Mouse (Mus musculus): ENCODE measurements at regions not wholly inside any gene's neighbourhood (a gene's known extent, or its start where the extent isn't known, plus 50 kb on each side); places are given as distances from the start of the nearest gene placed in this dataset.

GRCm38 (mm10) chr1:61300491-61300890 is 322.8 kb downstream of the Icos start:
- 0 out of 2 replicates have a peak, but pooled peaks have one; percentile 21 for ATAC-seq
- no peak for DNase-seq
- no peak overlapping the region for H3K4me3 ChIP-seq (ENCODE audit: low read depth, low read length)
- 67% methylated on average over 4 of the region's 4 CpGs for WGBS (ENCODE audit: insufficient replicate concordance)
- no peak overlapping the region for H3K27ac ChIP-seq (ENCODE audit: low read depth)
- H3K27me3 ChIP-seq (ENCODE audit: insufficient read depth, low read length) = no peaks in the 10 kb centered on the region
- TF ChIP-seq CTCF (IDR thresholded peaks at IDR 0.05; ENCODE audit: low read depth) (no peak), EP300 (IDR thresholded peaks at IDR 0.05; ENCODE audit: low read depth) (no peak)
- H3K36me3 ChIP-seq (replicated peaks; ENCODE audit: insufficient read depth, low read length) = no peaks in the 10 kb centered on the region
- no peaks in the 10 kb centered on the region for H3K9me3 ChIP-seq (ENCODE audit: low read length)
- no peak overlapping the region for H3K4me2 ChIP-seq (ENCODE audit: low read depth, low read length)
- no peak overlapping the region for H3K9ac ChIP-seq (replicated peaks)
- H3K4me1 ChIP-seq (ENCODE audit: insufficient read depth) = no peaks in the 10 kb centered on the region

DNA sequence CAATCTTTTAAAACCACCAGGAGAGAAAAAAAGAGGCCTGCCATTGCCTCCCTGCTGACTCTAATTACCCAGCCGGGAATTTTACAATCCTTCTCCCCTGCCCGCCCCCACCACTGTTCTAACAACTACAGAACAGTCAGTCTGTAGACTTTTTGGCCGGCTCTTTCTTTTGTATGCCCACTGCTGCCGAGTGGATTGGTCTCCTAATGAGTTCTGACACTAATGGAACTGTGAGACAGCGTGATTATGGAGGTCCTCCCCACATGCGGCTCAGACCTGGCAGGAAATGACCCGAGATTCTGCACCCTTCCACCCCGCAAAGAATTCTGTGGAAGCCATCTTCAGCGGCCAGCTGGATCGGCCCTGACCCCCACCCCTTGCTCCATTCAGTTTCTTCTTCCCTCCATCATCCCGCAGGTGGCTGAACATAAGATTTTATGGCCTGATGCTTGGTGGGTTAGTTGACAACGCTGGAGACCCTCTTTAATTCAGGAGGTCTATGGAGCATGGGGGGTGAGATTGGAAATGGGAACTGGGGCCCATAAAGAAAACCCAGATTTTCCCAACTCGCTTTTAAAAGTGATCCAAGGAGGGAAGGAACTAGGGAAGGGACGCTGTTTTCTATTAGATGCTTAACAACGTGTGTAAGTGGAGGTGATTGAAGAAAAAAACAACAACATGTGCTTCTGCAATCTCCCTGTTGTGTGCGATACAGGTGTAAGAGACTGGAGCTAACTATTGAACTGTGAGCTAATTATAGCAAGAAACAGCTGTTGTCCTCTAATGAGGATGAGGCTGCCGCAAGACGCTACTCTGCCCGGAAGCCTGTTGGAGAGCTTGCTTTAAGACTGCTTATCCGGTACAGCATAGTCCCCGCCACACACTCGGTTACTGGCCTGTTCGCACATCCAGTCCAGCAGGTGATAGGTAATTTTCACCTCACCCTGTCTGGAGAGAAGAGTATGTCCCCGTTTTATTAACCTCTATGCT is 323.6 kb downstream of the Icos start:
- DNase-seq (no peak), ATAC-seq (no peak)
- H3K4me1 ChIP-seq (ENCODE audit: insufficient read depth) = no peaks in the 10 kb centered on the region
- H3K27ac ChIP-seq (ENCODE audit: low read depth) = no peak overlapping the region
- H3K9ac ChIP-seq (replicated peaks) = no peak overlapping the region
- WGBS (ENCODE audit: insufficient replicate concordance) = 57% methylated on average over 24 of the region's 24 CpGs
- TF ChIP-seq EP300 (IDR thresholded peaks at IDR 0.05; ENCODE audit: low read depth) (no peak), CTCF (IDR thresholded peaks at IDR 0.05; ENCODE audit: low read depth) (no peak)
- no peaks in the 10 kb centered on the region for H3K9me3 ChIP-seq (ENCODE audit: low read length)
- no peaks in the 10 kb centered on the region for H3K27me3 ChIP-seq (ENCODE audit: insufficient read depth, low read length)
- H3K4me2 ChIP-seq (ENCODE audit: low read depth, low read length) = no peak overlapping the region
- H3K36me3 ChIP-seq (replicated peaks; ENCODE audit: insufficient read depth, low read length) = no peaks in the 10 kb centered on the region
- H3K4me3 ChIP-seq (ENCODE audit: low read depth, low read length) = no peak overlapping the region

GRCm38 (mm10) chr1:61302570-61303071 is 324.9 kb downstream of the Icos start:
- no peaks in the 10 kb centered on the region for H3K27me3 ChIP-seq (ENCODE audit: insufficient read depth, low read length)
- ATAC-seq (no peak), DNase-seq (no peak)
- WGBS (ENCODE audit: insufficient replicate concordance) = 88% methylated on average over 8 of the region's 8 CpGs
- no peak overlapping the region for H3K27ac ChIP-seq (ENCODE audit: low read depth)
- H3K4me2 ChIP-seq (ENCODE audit: low read depth, low read length) = no peak overlapping the region
- no peak overlapping the region for H3K9ac ChIP-seq (replicated peaks)
- no peaks in the 10 kb centered on the region for H3K36me3 ChIP-seq (replicated peaks; ENCODE audit: insufficient read depth, low read length)
- no peak for TF ChIP-seq EP300 (IDR thresholded peaks at IDR 0.05; ENCODE audit: low read depth)
- no peak for TF ChIP-seq CTCF (IDR thresholded peaks at IDR 0.05; ENCODE audit: low read depth)
- no peaks in the 10 kb centered on the region for H3K4me1 ChIP-seq (ENCODE audit: insufficient read depth)
- no peaks in the 10 kb centered on the region for H3K9me3 ChIP-seq (ENCODE audit: low read length)
- no peak overlapping the region for H3K4me3 ChIP-seq (ENCODE audit: low read depth, low read length)

GRCm38 (mm10) chr1:61306296-61306695 is 328.6 kb downstream of the Icos start:
- no peak for TF ChIP-seq EP300 (IDR thresholded peaks at IDR 0.05; ENCODE audit: low read depth)
- TF ChIP-seq CTCF (IDR thresholded peaks at IDR 0.05; ENCODE audit: low read depth) = no peak
- H3K4me3 ChIP-seq (ENCODE audit: low read depth, low read length) = no peak overlapping the region
- H3K4me1 ChIP-seq (ENCODE audit: insufficient read depth) = no peaks in the 10 kb centered on the region
- H3K4me2 ChIP-seq (ENCODE audit: low read depth, low read length) = no peak overlapping the region
- WGBS (ENCODE audit: insufficient replicate concordance) = 75% methylated on average over 8 of the region's 8 CpGs
- no peak overlapping the region for H3K9ac ChIP-seq (replicated peaks)
- no peaks in the 10 kb centered on the region for H3K9me3 ChIP-seq (ENCODE audit: low read length)
- no peaks in the 10 kb centered on the region for H3K27me3 ChIP-seq (ENCODE audit: insufficient read depth, low read length)
- no peak overlapping the region for H3K27ac ChIP-seq (ENCODE audit: low read depth)
- ATAC-seq = no peak
- DNase-seq = no peak
- H3K36me3 ChIP-seq (replicated peaks; ENCODE audit: insufficient read depth, low read length) = no peaks in the 10 kb centered on the region

GRCm38 (mm10) chr1:61309563-61309962 is 329.1 kb upstream of the Pard3b start:
- H3K4me1 ChIP-seq (ENCODE audit: insufficient read depth) = no peaks in the 10 kb centered on the region
- H3K27me3 ChIP-seq (ENCODE audit: insufficient read depth, low read length) = no peaks in the 10 kb centered on the region
- no peaks in the 10 kb centered on the region for H3K9me3 ChIP-seq (ENCODE audit: low read length)
- no peak overlapping the region for H3K4me2 ChIP-seq (ENCODE audit: low read depth, low read length)
- no peak for ATAC-seq
- 77% methylated on average over 1 of the region's 1 CpGs for WGBS (ENCODE audit: insufficient replicate concordance)
- H3K27ac ChIP-seq (ENCODE audit: low read depth) = no peak overlapping the region
- H3K9ac ChIP-seq (replicated peaks) = no peak overlapping the region
- no peak overlapping the region for H3K4me3 ChIP-seq (ENCODE audit: low read depth, low read length)
- DNase-seq = no peak
- TF ChIP-seq EP300 (IDR thresholded peaks at IDR 0.05; ENCODE audit: low read depth) (no peak), CTCF (IDR thresholded peaks at IDR 0.05; ENCODE audit: low read depth) (no peak)
- no peaks in the 10 kb centered on the region for H3K36me3 ChIP-seq (replicated peaks; ENCODE audit: insufficient read depth, low read length)

- no peaks in the 10 kb centered on the region for H3K9me3 ChIP-seq (ENCODE audit: low read length)
- ATAC-seq = no peak
- no peak overlapping the region for H3K4me3 ChIP-seq (ENCODE audit: low read depth, low read length)
- no peak for DNase-seq
- H3K36me3 ChIP-seq (replicated peaks; ENCODE audit: insufficient read depth, low read length) = no peaks in the 10 kb centered on the region
- no peak overlapping the region for H3K9ac ChIP-seq (replicated peaks)
- no peaks in the 10 kb centered on the region for H3K4me1 ChIP-seq (ENCODE audit: insufficient read depth)
- H3K4me2 ChIP-seq (ENCODE audit: low read depth, low read length) = no peak overlapping the region
- WGBS (ENCODE audit: insufficient replicate concordance) = 86% methylated on average over 3 of the region's 3 CpGs
- TF ChIP-seq CTCF (IDR thresholded peaks at IDR 0.05; ENCODE audit: low read depth) (no peak), EP300 (IDR thresholded peaks at IDR 0.05; ENCODE audit: low read depth) (no peak)
- H3K27me3 ChIP-seq (ENCODE audit: insufficient read depth, low read length) = no peaks in the 10 kb centered on the region
- H3K27ac ChIP-seq (ENCODE audit: low read depth) = no peak overlapping the region
These were observed 328.4 kb upstream of the Pard3b start for GRCm38 (mm10) chr1:61310063-61310760.
